Mouse (Mus musculus) cortical plate, adult 2 months (tissue): ENCODE results near the gene Obox8.

ENCODE experiments used
- CTCF ChIP-seq: fragments of 200-500 bp; IDR thresholded peaks from 2 replicates; pipeline ENCODE4 v1.5.1; 2011; ENCODE audit warnings: mild to moderate bottlenecking, control low read depth, low read length; ENCODE audit not compliant: insufficient read depth; ENCODE audit errors: extremely low read depth
- POLR2A ChIP-seq: fragments of 200-500 bp; IDR thresholded peaks from 2 replicates; pipeline ENCODE4 v1.6.1; 2011; ENCODE audit warnings: mild to moderate bottlenecking, low read length, control low read depth; ENCODE audit not compliant: insufficient read depth; ENCODE audit errors: extremely low read depth

DNA sequence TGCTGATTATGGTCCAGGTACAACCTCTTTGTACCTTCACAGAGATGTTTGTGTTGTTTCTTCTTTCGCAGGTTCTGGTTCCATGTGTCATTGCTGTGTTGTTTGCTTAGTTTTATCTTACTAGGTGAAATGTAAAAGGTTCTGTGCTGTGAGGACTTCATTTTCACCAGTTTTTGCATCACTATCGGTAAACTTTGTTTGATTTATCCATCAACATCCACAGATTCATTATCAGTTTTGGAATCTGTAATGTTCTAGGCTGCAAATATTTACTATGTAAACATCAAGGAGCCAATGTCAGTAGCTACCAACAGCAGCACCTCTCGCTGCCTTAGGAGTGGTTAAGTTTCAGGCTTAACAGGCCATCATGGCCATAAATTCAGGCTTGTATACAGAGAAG is 24.7 kb downstream of the Obox8 start:
- no peak for TF ChIP-seq CTCF
- no peak for TF ChIP-seq POLR2A
